Mouse (Mus musculus) myocyte (in vitro differentiated cells): ENCODE measurements at regions not wholly inside any gene's neighbourhood (a gene's known extent, or its start where the extent isn't known, plus 50 kb on each side); places are given as distances from the start of the nearest gene placed in this dataset.

Source experiments
- H3K27me3 ChIP-seq: one replicate; pipeline ENCODE4 v1.6.1; 2011; ENCODE audit not compliant: control insufficient read depth, insufficient read depth, insufficient read length
- H3K36me3 ChIP-seq: one replicate; pipeline ENCODE4 v1.6.1; 2011; ENCODE audit not compliant: control insufficient read depth, insufficient read depth
- H3K4me2 ChIP-seq: one replicate; pipeline ENCODE4 v1.6.1; 2011; ENCODE audit warnings: low read depth, control low read depth
- H3K4me3 ChIP-seq: one replicate; pipeline ENCODE4 v1.5.1; 2011; ENCODE audit warnings: mild to moderate bottlenecking, control low read depth, moderate library complexity
- H3K79me2 ChIP-seq: one replicate; pipeline ENCODE4 v1.6.1; 2011; ENCODE audit not compliant: control insufficient read depth, insufficient read depth
- H3ac ChIP-seq: one replicate; pipeline ENCODE4 v1.6.1; 2011; ENCODE audit not compliant: control insufficient read depth, insufficient read length
- CEBPB ChIP-seq: IDR thresholded peaks from 2 replicates; pipeline ENCODE4 v1.6.1; 2011; ENCODE audit warnings: mild to moderate bottlenecking, moderate library complexity; ENCODE audit not compliant: poor library complexity, insufficient read depth, severe bottlenecking
- E2F4 ChIP-seq: IDR thresholded peaks from one replicate; pipeline ENCODE4 v1.6.1; 2011; ENCODE audit warnings: mild to moderate bottlenecking, control low read depth, moderate library complexity; ENCODE audit not compliant: insufficient read depth
- MAX ChIP-seq: IDR thresholded peaks from one replicate; pipeline ENCODE4 v1.6.1; 2011; ENCODE audit warnings: low read depth, mild to moderate bottlenecking, control low read depth
- MYOD1 ChIP-seq, 3 experiments: IDR thresholded peaks; one replicate each; pipeline ENCODE4 v1.6.1; 2011; ENCODE audit warnings: control low read depth in 2 of 3, low read depth in 2 of 3, mild to moderate bottlenecking in 2 of 3, moderate library complexity in 1 of 3; ENCODE audit not compliant: insufficient read length in 2 of 3, control insufficient read depth in 1 of 3
- MYOG ChIP-seq, 3 experiments: IDR thresholded peaks; one replicate each; pipeline ENCODE4 v1.6.1; 2011; ENCODE audit warnings: control low read depth in 2 of 3, low read depth in 2 of 3, mild to moderate bottlenecking in 2 of 3; ENCODE audit not compliant: insufficient read length in 2 of 3, control insufficient read depth in 1 of 3, insufficient read depth in 1 of 3
- POLR2A ChIP-seq: IDR thresholded peaks from one replicate; pipeline ENCODE4 v1.6.1; 2011; ENCODE audit warnings: low read depth, mild to moderate bottlenecking, control low read depth, moderate library complexity; ENCODE audit not compliant: insufficient read length
- POLR2AphosphoS2 ChIP-seq: IDR thresholded peaks from one replicate; pipeline ENCODE4 v1.6.1; 2011; ENCODE audit warnings: low read depth, control low read depth; ENCODE audit not compliant: insufficient read length
- REST ChIP-seq: IDR thresholded peaks from one replicate; pipeline ENCODE4 v1.6.1; 2011; ENCODE audit warnings: mild to moderate bottlenecking, control low read depth, moderate library complexity; ENCODE audit not compliant: insufficient read depth, insufficient read length
- SRF ChIP-seq: IDR thresholded peaks from one replicate; pipeline ENCODE4 v1.6.1; 2011; ENCODE audit warnings: low read depth; ENCODE audit not compliant: control insufficient read depth, insufficient read length
- TCF12 ChIP-seq: IDR thresholded peaks from one replicate; pipeline ENCODE4 v1.6.1; 2011; ENCODE audit warnings: mild to moderate bottlenecking, control low read depth; ENCODE audit not compliant: poor library complexity, insufficient read depth, severe bottlenecking
- TCF3 ChIP-seq: IDR thresholded peaks from one replicate; pipeline ENCODE4 v1.6.1; 2011; ENCODE audit warnings: low read depth, control low read depth; ENCODE audit not compliant: insufficient read length
- USF1 ChIP-seq: IDR thresholded peaks from one replicate; pipeline ENCODE4 v1.6.1; 2011; ENCODE audit warnings: low read depth, mild to moderate bottlenecking, control low read depth, moderate library complexity

GRCm38 (mm10) chr13:118490610-118491009 lies 103.6 kb upstream of the Mrps30 start:
- H3K27me3 ChIP-seq = no peaks in the 10 kb centered on the region
- no peak overlapping the region for H3ac ChIP-seq
- no peak for TF ChIP-seq MAX
- TF ChIP-seq MYOD1 (IDR thresholded peaks at IDR 0.05; ENCODE audit: control insufficient read depth in 1 of 3, insufficient read length in 2 of 3, low read depth in 2 of 3) = no peak
- no peak for TF ChIP-seq CEBPB
- TF ChIP-seq TCF12 = no peak
- TF ChIP-seq USF1 = no peak
- no peak for TF ChIP-seq REST
- no peak for TF ChIP-seq TCF3
- no peak for TF ChIP-seq MYOG (IDR thresholded peaks at IDR 0.05; ENCODE audit: control insufficient read depth in 1 of 3, insufficient read depth in 1 of 3, insufficient read length in 2 of 3, low read depth in 2 of 3)
- TF ChIP-seq POLR2A = no peak
- no peak for TF ChIP-seq POLR2AphosphoS2
- no peak for TF ChIP-seq SRF
- TF ChIP-seq E2F4 = no peak
- no peak overlapping the region for H3K4me3 ChIP-seq
- H3K79me2 ChIP-seq = no peaks in the 10 kb centered on the region
- no peaks in the 10 kb centered on the region for H3K36me3 ChIP-seq
- no peak overlapping the region for H3K4me2 ChIP-seq

GRCm38 (mm10) chr13:118483031-118483430 lies 96.0 kb upstream of the Mrps30 start:
- Histone ChIP-seq H3K27me3 (no peaks in the 10 kb centered on the region), H3ac (no peak overlapping the region), H3K36me3 (no peaks in the 10 kb centered on the region), H3K4me2 (no peak overlapping the region), H3K4me3 (no peak overlapping the region), H3K79me2 (no peaks in the 10 kb centered on the region)
- TF ChIP-seq TCF3 (no peak), E2F4 (no peak), CEBPB (no peak), MYOD1 (IDR thresholded peaks at IDR 0.05; ENCODE audit: control insufficient read depth in 1 of 3, insufficient read length in 2 of 3, low read depth in 2 of 3) (no peak), POLR2A (no peak), REST (no peak), USF1 (no peak), MAX (no peak), SRF (no peak), MYOG (IDR thresholded peaks at IDR 0.05; ENCODE audit: control insufficient read depth in 1 of 3, insufficient read depth in 1 of 3, insufficient read length in 2 of 3, low read depth in 2 of 3) (no peak), POLR2AphosphoS2 (no peak), TCF12 (no peak)

GRCm38 (mm10) chr13:118480237-118480636 lies 93.2 kb upstream of the Mrps30 start:
- Histone ChIP-seq H3ac (no peak overlapping the region), H3K4me3 (no peak overlapping the region), H3K4me2 (no peak overlapping the region), H3K79me2 (no peaks in the 10 kb centered on the region), H3K27me3 (no peaks in the 10 kb centered on the region), H3K36me3 (no peaks in the 10 kb centered on the region)
- no peak for TF ChIP-seq MYOD1 (IDR thresholded peaks at IDR 0.05; ENCODE audit: control insufficient read depth in 1 of 3, insufficient read length in 2 of 3, low read depth in 2 of 3)
- TF ChIP-seq POLR2AphosphoS2 = no peak
- TF ChIP-seq USF1 = no peak
- no peak for TF ChIP-seq CEBPB
- TF ChIP-seq SRF = no peak
- TF ChIP-seq E2F4 = no peak
- TF ChIP-seq TCF12 = no peak
- TF ChIP-seq REST = no peak
- no peak for TF ChIP-seq MYOG (IDR thresholded peaks at IDR 0.05; ENCODE audit: control insufficient read depth in 1 of 3, insufficient read depth in 1 of 3, insufficient read length in 2 of 3, low read depth in 2 of 3)
- no peak for TF ChIP-seq MAX
- TF ChIP-seq POLR2A = no peak
- TF ChIP-seq TCF3 = no peak

GRCm38 (mm10) chr13:118478487-118478886 lies 91.4 kb upstream of the Mrps30 start:
- no peaks in the 10 kb centered on the region for H3K79me2 ChIP-seq
- H3K36me3 ChIP-seq = no peaks in the 10 kb centered on the region
- H3K27me3 ChIP-seq = no peaks in the 10 kb centered on the region
- H3K4me2 ChIP-seq = no peak overlapping the region
- no peak overlapping the region for H3K4me3 ChIP-seq
- no peak overlapping the region for H3ac ChIP-seq
- no peak for TF ChIP-seq POLR2AphosphoS2
- TF ChIP-seq USF1 = no peak
- no peak for TF ChIP-seq REST
- no peak for TF ChIP-seq MYOG (IDR thresholded peaks at IDR 0.05; ENCODE audit: control insufficient read depth in 1 of 3, insufficient read depth in 1 of 3, insufficient read length in 2 of 3, low read depth in 2 of 3)
- no peak for TF ChIP-seq E2F4
- no peak for TF ChIP-seq TCF12
- TF ChIP-seq CEBPB = no peak
- TF ChIP-seq SRF = no peak
- TF ChIP-seq MAX = no peak
- no peak for TF ChIP-seq MYOD1 (IDR thresholded peaks at IDR 0.05; ENCODE audit: control insufficient read depth in 1 of 3, insufficient read length in 2 of 3, low read depth in 2 of 3)
